Mouse (Mus musculus) midbrain, embryonic 16.5 days (tissue): ENCODE measurements around the gene Pcna. TPM values are rescaled to one million over a fixed set of nuclear protein-coding genes. Genes with fewer than 3 reads are reported as not detected.
"Not testable (repeated sequence)": the region's sequence is repeated elsewhere in the genome, so short reads cannot be mapped to it uniquely, and the experiment has no call there.

Source experiments
- ATAC-seq: fragments of 200-750 bp; cut with Nextera tagmentation; 2 replicates; pipeline ENCODE4 v1.8.0; 2017; ENCODE audit warnings: moderate TSS enrichment
- H3K27ac ChIP-seq: fragments of 300-500 bp; sonication (generic); 2 replicates; pipeline ENCODE4 v1.5.1; 2014; ENCODE audit warnings: mild to moderate bottlenecking, low read length, mixed read lengths
- H3K27me3 ChIP-seq: fragments of 300-500 bp; sonication (generic); 2 replicates; pipeline ENCODE4 v1.6.1; 2014; ENCODE audit warnings: low read depth, low read length, mixed read lengths; ENCODE audit not compliant: control insufficient read depth, insufficient read depth
- H3K36me3 ChIP-seq: fragments of 300-500 bp; sonication (generic); 2 replicates; pipeline ENCODE4 v1.6.1; 2014; ENCODE audit warnings: mild to moderate bottlenecking, low read length, moderate library complexity, mixed read lengths; ENCODE audit not compliant: control insufficient read depth, insufficient read depth
- H3K4me1 ChIP-seq: fragments of 300-500 bp; sonication (generic); 2 replicates; pipeline ENCODE4 v1.6.1; 2014; ENCODE audit warnings: mild to moderate bottlenecking, low read length, mixed read lengths; ENCODE audit not compliant: control insufficient read depth, insufficient read depth
- H3K4me2 ChIP-seq: fragments of 300-500 bp; sonication (generic); 2 replicates; pipeline ENCODE4 v1.6.1; 2014; ENCODE audit warnings: mild to moderate bottlenecking, low read length, mixed read lengths
- H3K4me3 ChIP-seq: fragments of 300-500 bp; sonication (generic); 2 replicates; pipeline ENCODE4 v1.5.1; 2014; ENCODE audit warnings: low read depth, mild to moderate bottlenecking, low read length, moderate library complexity, mixed read lengths
- H3K9ac ChIP-seq: fragments of 300-500 bp; sonication (generic); 2 replicates; pipeline ENCODE4 v1.6.1; 2014; ENCODE audit warnings: low read depth, low read length, mixed read lengths
- H3K9me3 ChIP-seq: fragments of 300-500 bp; sonication (generic); replicated peaks from 2 replicates; pipeline ENCODE4 v1.6.1; 2014; ENCODE audit warnings: mild to moderate bottlenecking, low read length, mixed read lengths; ENCODE audit not compliant: control insufficient read depth, poor library complexity, severe bottlenecking
- WGBS: fragments of 180-500 bp; shearing (Covaris S2); extraction: QIAGEN DNeasy Blood & Tissue Kit; methylation state at CpG from one replicate; pipeline ENCODE4 v1.1.7; 2014; 5-methylcytosine and 5-hydroxymethylcytosine counted together
- polyA plus RNA-seq: library from polyadenylated mRNA; unstranded; fragments of >200 nt; fragmentation: Nextera tagmentation; extraction: Ambion mirVana; gene quantifications from 2 replicates; pipeline ENCODE4 v1.2.1, GENCODE M21; 2015

Pcna gene
- polyA plus RNA-seq, 1 experiment from 2014 or later, result 88.2 TPM

DNA sequence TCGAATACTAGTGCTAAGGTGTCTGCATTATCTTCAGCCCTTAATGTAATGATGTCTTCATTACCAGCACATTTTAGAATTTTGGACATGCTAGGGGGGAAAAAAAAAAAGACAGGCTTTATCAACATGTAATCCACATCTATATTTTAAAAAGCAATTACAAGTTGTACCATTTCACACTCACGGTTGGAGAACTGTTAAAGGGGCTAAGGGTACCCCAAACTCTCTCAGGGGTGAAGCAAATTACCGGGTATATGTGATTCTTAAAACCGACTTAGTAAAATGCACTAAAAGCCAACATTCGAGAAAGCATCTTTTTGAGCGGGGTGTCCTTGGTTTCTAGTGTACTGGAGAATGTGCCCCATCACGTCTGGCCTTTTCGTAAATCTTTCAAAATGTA lies 1.2 kb downstream of the Pcna start:
- Histone ChIP-seq H3K9me3 (no peaks in the 10 kb centered on the region), H3K36me3 (0 out of 2 replicates have a peak, but pooled peaks cover 2% of the 10 kb centered on the region), H3K4me1 (peaks cover 24% of the 10 kb centered on the region), H3K4me3 (peak overlapping the region; percentile 62), H3K4me2 (peak overlapping the region; percentile 88), H3K9ac (peak overlapping the region; percentile 61; the same call in 1 of the 2 replicates), H3K27me3 (no peaks in the 10 kb centered on the region), H3K27ac (no peak overlapping the region)
- WGBS, result 9% methylated on average over 8 of the region's 8 CpGs
- no peak for ATAC-seq

DNA sequence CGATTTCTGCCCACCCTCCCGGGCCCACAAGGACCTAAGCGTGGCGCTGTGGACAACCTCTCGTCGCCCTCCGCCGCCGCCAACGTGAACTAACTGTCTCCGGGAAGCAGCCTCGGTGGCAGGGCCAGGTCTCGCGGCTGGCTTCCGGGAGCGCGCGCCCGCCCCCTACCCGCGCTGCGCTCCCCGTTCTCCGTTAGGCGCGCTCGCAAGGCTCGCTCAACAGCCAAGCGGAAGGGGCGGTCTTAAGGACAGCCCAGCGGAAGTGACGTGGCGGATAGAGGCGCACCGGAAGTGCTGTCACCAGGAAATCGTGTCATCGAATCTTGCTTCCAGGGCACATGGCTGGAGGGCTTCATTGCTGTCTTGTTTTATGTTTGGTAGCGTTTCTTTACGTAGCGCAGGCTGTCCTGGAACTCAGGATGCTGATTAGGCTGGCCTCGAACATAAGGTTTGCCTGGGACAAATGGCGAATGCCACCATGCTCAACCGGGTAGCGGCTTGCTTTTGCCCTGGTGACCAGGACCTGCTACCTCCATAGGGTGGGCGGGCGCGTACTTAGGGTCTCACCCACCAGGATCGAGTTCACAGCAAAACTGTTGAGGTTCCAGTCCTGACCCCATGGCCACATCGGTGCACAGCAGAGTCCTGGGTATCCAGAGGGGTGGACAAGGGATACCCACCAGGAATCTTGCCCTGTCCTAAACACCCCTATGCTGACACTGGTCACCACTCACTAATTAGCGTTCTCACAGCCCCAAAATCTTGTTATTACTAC lies 5.4 kb downstream of the Pcna start, which contains the start of gene Tmem230:
TSS of gene Tmem230 (minus strand) at position 269 of the 775 bp plus-strand sequence.
- Histone ChIP-seq H3K9ac (peak within 1 kb of the TSS; percentile 74), H3K9me3 (no peaks in the 10 kb centered on the region), H3K36me3 (0 out of 2 replicates have a peak, but pooled peaks cover 2% of the 10 kb centered on the region), H3K27ac (peak within 1 kb of the TSS; percentile 73), H3K4me2 (peak within 1 kb of the TSS; percentile 93), H3K4me3 (peak within 1 kb of the TSS; percentile 68), H3K27me3 (no peaks in the 10 kb centered on the region), H3K4me1 (peaks cover 26% of the 10 kb centered on the region)
- WGBS, result 6% methylated on average over 49 of the region's 50 CpGs
- peak; percentile 95 for ATAC-seq

DNA sequence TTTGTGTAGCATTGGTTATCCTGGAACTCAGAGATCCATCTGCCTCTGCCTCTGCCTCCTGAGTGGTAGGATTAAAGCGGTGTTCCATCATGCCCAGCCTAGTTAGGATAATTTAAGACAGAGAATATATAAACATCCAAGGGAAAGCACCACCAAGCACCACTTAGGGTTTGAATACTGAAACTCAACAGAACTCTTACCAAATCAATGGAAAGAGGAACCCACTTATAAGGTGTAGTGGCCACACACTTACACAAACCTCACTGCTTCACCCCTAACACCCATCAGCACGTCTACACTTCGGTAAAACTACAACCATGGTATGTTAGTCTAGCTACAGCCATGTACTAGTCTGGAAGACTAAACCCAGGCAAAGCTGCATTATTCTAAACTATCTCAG lies 9.7 kb downstream of the Pcna start:
- ATAC-seq, result no peak
- 91% methylated on average over 3 of the region's 3 CpGs for WGBS
- peaks cover 11% of the 10 kb centered on the region for H3K4me1 ChIP-seq
- H3K27ac ChIP-seq, result no peak overlapping the region
- H3K27me3 ChIP-seq, result no peaks in the 10 kb centered on the region
- H3K4me3 ChIP-seq, result no peak overlapping the region
- H3K4me2 ChIP-seq, result no peak overlapping the region
- no peaks in the 10 kb centered on the region for H3K36me3 ChIP-seq
- H3K9ac ChIP-seq, result no peak overlapping the region
- no peaks in the 10 kb centered on the region for H3K9me3 ChIP-seq

DNA sequence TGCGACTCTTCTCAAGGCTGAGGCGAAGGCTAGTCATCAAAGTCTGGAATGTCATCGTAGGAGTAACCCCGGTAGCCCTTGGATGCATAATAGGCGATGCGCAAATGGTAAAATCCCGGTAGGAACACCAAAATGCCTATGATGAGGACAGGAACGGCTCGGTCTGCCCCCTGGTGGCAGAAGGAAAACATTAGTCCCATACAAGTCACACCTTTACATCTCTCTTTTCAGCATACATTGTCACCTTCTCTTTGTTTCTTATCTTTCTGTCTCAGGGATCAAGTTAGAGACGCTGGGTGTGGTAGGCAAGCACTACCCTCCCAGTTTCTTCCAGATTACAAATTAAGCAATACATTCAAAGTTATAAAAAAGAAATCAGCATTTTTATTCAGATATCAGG lies 12.7 kb downstream of the Pcna start:
- not testable (repeated sequence) for H3K9me3 ChIP-seq, H3K9ac ChIP-seq, ATAC-seq, H3K4me3 ChIP-seq, H3K27me3 ChIP-seq, H3K27ac ChIP-seq, H3K36me3 ChIP-seq, H3K4me1 ChIP-seq, H3K4me2 ChIP-seq
- WGBS, result 38% methylated on average over 7 of the region's 10 CpGs

DNA sequence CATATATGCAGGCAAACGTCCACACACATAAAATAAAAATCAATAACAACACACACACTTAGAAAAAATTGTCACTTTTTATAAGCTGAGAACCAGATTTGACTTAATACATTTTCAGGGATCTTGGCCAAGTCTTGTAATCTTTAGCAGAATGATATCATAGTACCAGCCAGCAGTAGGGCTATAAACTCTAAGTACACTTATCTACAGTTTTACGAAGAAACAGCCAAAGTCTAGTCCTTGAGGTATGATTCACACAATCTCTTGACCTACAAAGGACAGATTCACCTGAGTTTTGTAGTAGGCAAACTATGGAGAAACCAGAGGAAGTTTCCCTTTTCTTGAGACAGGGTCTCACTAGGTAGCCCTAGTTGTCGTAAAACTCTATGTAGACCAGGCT lies 13.7 kb downstream of the Pcna start:
- 88% methylated on average over 3 of the region's 3 CpGs for WGBS
- not testable (repeated sequence) for H3K9ac ChIP-seq, H3K36me3 ChIP-seq, H3K4me1 ChIP-seq, H3K4me2 ChIP-seq, H3K27ac ChIP-seq, ATAC-seq, H3K27me3 ChIP-seq, H3K9me3 ChIP-seq, H3K4me3 ChIP-seq

DNA sequence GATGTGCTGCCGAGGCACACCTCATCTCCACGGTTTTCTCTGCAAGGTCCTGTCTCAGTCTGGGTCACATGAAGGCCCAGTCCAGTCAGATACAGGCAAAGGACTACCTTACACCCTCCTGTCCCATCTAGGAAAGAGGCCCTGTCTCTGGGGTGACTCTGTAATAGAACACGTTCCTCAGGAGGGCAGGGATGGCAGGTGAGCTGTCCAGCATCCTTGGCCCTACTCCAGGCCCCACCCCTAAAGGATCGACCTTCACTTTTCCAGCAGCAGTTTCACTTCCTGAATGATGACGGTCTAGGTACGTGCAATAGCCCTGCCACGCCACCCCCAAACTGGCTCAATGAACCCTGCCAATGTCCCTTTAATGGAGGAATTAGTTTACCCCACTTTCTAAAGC lies 17.1 kb downstream of the Pcna start:
- ATAC-seq, result no peak
- WGBS, result 83% methylated on average over 7 of the region's 7 CpGs
- no peaks in the 10 kb centered on the region for H3K9me3 ChIP-seq

DNA sequence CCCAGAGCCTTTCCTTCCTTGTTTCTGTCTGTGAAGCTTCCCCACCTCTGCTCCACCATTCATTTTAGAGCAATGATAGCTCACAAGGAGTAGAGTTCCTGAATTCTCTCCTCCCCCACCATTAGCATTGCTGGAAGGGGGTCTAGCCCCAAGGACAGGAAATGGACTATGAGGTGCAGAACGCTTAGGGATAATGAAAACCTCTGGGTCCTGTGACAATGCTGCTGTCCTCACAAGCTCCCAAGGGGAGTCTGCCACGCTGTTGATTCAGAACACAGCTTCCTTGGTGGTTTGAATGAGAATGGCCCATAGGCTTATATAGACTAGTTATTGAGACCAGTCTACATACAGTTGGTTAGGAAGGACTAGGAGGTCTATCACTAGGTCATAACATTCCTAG lies 17.8 kb downstream of the Pcna start:
- no peak overlapping the region for H3K27ac ChIP-seq
- no peak overlapping the region for H3K9ac ChIP-seq
- no peaks in the 10 kb centered on the region for H3K27me3 ChIP-seq
- no peak for ATAC-seq
- no peak overlapping the region for H3K4me2 ChIP-seq
- no peaks in the 10 kb centered on the region for H3K36me3 ChIP-seq
- no peaks in the 10 kb centered on the region for H3K9me3 ChIP-seq
- H3K4me3 ChIP-seq, result no peak overlapping the region
- WGBS, result 62% methylated on average over 2 of the region's 2 CpGs
- no peaks in the 10 kb centered on the region for H3K4me1 ChIP-seq

More for the DNA sequence above, 17.1 kb downstream of the Pcna start:
- Histone ChIP-seq H3K4me2 (no peak overlapping the region), H3K27me3 (no peaks in the 10 kb centered on the region), H3K4me1 (no peaks in the 10 kb centered on the region), H3K9ac (no peak overlapping the region), H3K36me3 (no peaks in the 10 kb centered on the region), H3K4me3 (no peak overlapping the region), H3K27ac (no peak overlapping the region)

DNA sequence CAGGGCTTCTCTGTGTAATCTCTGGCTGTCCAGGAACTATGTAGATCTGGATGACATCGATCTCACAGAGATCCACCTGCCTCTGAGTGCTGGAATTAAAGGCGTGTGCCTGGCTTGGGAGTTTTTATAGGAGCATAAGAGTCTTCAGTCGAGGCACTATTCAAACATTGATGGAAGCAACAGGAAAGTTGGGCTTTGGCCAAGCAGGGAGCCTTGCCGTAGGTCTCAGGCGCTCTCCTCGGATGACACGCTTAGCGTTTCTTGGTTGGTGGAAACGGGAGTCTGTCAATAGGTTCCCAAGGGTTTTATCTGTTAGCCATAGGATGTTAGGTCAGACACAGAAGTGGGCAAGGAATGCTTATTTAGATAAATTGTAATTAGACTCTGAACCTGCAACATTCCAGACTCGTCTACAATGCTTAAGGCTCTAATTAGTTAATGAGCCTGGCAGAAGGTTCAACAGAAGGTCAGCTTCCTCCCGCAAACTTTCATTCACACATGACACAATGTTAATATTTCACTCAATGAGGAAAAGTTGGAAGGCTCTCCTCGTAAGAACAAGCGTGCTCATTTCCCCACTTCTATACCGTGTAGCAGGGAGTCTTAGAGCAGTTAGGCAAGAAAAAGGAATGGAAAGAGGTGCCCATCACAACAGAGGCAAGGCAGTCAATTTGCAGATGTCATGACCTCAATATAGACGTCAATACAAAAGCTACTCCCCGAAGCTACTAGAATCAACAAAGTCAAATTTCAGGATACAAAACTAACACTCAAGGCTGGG lies 18.9 kb downstream of the Pcna start:
- no peaks in the 10 kb centered on the region for H3K9me3 ChIP-seq
- no peak for ATAC-seq
- WGBS, result 85% methylated on average over 16 of the region's 16 CpGs
- no peak overlapping the region for H3K4me3 ChIP-seq
- no peak overlapping the region for H3K27ac ChIP-seq
- no peak overlapping the region for H3K9ac ChIP-seq
- no peaks in the 10 kb centered on the region for H3K27me3 ChIP-seq
- H3K4me1 ChIP-seq, result no peaks in the 10 kb centered on the region
- H3K4me2 ChIP-seq, result no peak overlapping the region
- H3K36me3 ChIP-seq, result no peaks in the 10 kb centered on the region

DNA sequence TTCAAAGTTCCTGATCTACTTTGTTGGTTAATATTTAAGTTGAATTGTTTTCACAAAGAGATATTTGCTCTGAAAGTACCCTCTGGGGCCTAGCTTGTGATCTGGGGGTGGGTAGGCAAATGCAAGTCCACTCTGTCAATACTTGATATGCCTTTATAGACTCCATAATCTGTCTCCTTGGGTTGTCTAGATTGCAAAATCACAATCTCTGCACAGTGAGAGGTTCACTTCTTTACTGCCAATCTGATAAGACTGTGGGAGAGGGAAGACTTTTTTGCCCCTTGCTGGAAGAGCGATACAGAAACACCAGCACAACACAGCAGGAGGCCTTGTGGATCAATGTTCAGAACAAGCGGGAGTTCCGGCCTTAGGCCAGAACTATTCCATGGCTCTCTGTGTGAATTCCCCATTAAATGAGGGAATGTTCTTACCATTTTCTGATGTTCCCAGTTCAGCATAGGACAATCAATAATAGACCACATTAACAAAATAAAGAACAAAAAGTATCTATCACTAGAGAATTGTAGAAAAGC lies 20.6 kb downstream of the Pcna start:
- H3K4me3 ChIP-seq, result no peak overlapping the region
- H3K27me3 ChIP-seq, result no peaks in the 10 kb centered on the region
- no peak overlapping the region for H3K27ac ChIP-seq
- H3K36me3 ChIP-seq, result no peaks in the 10 kb centered on the region
- H3K9me3 ChIP-seq, result no peaks in the 10 kb centered on the region
- no peak for ATAC-seq
- no peak overlapping the region for H3K9ac ChIP-seq
- H3K4me2 ChIP-seq, result no peak overlapping the region
- WGBS, result 61% methylated on average over 3 of the region's 3 CpGs
- H3K4me1 ChIP-seq, result no peaks in the 10 kb centered on the region
